Mouse (Mus musculus) hindbrain, embryonic 15.5 days (tissue): Measurements from ENCODE around the gene Gm49388. TPM values are rescaled to one million over a fixed set of nuclear protein-coding genes. Genes with fewer than 3 reads are reported as not detected.

Experiments used
- ATAC-seq: fragments of 200-750 bp; cut with Nextera tagmentation; 2 replicates; pipeline ENCODE4 v1.8.0; 2017; ENCODE audit warnings: low read depth, moderate number of reproducible peaks, moderate TSS enrichment; ENCODE audit not compliant: low FRiP score
- H3K27ac ChIP-seq: fragments of 300-500 bp; sonication (generic); replicated peaks from 2 replicates; pipeline ENCODE4 v1.5.1; 2015; ENCODE audit warnings: mild to moderate bottlenecking, inconsistent platforms
- H3K27me3 ChIP-seq: fragments of 300-500 bp; sonication (generic); 2 replicates; pipeline ENCODE4 v1.6.1; 2015; ENCODE audit warnings: control low read depth, inconsistent platforms
- H3K36me3 ChIP-seq: fragments of 300-500 bp; sonication (generic); 2 replicates; pipeline ENCODE4 v1.6.1; 2015; ENCODE audit warnings: control low read depth, inconsistent platforms
- H3K4me1 ChIP-seq: fragments of 300-500 bp; sonication (generic); replicated peaks from 2 replicates; pipeline ENCODE4 v1.6.1; 2015; ENCODE audit warnings: control low read depth, inconsistent platforms
- H3K4me2 ChIP-seq: fragments of 300-500 bp; sonication (generic); 2 replicates; pipeline ENCODE4 v1.6.1; 2015; ENCODE audit warnings: moderate library complexity, mild to moderate bottlenecking, inconsistent platforms
- H3K4me3 ChIP-seq: fragments of 300-500 bp; sonication (generic); 2 replicates; pipeline ENCODE4 v1.5.1; 2015; ENCODE audit warnings: mild to moderate bottlenecking, inconsistent platforms
- H3K9ac ChIP-seq: fragments of 300-500 bp; sonication (generic); 2 replicates; pipeline ENCODE4 v1.6.1; 2015; ENCODE audit warnings: inconsistent platforms
- H3K9me3 ChIP-seq: fragments of 300-500 bp; sonication (generic); 2 replicates; pipeline ENCODE4 v1.6.1; 2016; ENCODE audit warnings: control low read depth, inconsistent platforms
- WGBS: fragments of 180-500 bp; shearing (Covaris S2); methylation state at CpG from one replicate; pipeline ENCODE4 v1.1.7; 2015; 5-methylcytosine and 5-hydroxymethylcytosine counted together
- polyA plus RNA-seq: library from polyadenylated mRNA; unstranded; fragments of >200 nt; fragmentation: Nextera tagmentation; extraction: Ambion mirVana; gene quantifications from 2 replicates; pipeline ENCODE4 v1.2.1, GENCODE M21; 2015

Gm49388 gene
- polyA plus RNA-seq, 1 experiment from 2014 or later, result not detected

DNA sequence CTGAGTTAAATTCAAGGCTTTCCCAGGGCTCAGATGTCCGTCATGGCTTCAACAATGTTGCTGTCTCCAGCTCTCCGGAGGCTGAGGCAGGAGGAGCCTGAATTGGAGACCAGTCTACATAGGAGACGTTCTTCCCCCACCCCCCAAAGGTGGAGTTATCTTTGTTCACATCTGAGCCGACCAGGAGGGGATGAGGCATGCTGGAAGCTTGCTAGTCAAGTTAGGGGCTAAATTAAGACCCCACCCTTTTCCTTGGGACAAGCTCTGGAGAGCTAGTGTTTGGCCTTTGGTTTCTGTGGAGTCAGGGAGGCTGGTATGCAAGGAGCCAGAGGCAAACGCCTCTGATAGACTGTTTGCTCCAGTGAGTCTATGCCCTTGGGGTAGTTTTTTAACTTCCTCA, 32.2 kb upstream of the Gm49388 start:
- Histone ChIP-seq H3K4me1 (peaks cover 31% of the 10 kb centered on the region), H3K9me3 (no peaks in the 10 kb centered on the region), H3K36me3 (peaks cover 84% of the 10 kb centered on the region), H3K4me3 (no peak overlapping the region), H3K27ac (no peak overlapping the region), H3K27me3 (no peaks in the 10 kb centered on the region), H3K4me2 (no peak overlapping the region), H3K9ac (no peak overlapping the region)
- ATAC-seq, result no peak
- 86% methylated on average over 5 of the region's 5 CpGs for WGBS

DNA sequence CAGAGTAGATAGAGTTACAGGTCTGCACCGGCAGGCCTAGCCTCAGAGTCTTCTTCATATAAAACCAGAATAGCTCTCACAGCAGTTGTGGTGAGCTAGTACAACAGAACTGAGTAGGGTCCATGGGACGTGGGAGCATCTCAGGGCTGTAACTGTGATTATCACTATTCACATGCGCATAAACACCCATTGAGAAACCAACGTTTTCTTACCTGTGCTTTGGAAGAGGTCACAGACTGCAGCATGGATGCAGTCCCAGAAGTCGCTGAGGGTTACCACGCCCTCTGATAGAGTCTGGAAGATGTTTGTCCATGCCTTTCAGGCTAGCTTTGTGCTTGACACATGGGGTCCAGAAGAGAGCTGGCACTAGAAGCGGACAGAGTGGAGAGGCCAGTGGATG, 31.7 kb upstream of the Gm49388 start:
- WGBS, result 92% methylated on average over 7 of the region's 7 CpGs
- no peak for ATAC-seq
- Histone ChIP-seq H3K4me3 (no peak overlapping the region), H3K4me2 (no peak overlapping the region), H3K27ac (no peak overlapping the region), H3K27me3 (no peaks in the 10 kb centered on the region), H3K9me3 (no peaks in the 10 kb centered on the region), H3K9ac (no peak overlapping the region), H3K36me3 (peaks cover 81% of the 10 kb centered on the region), H3K4me1 (peaks cover 28% of the 10 kb centered on the region)

DNA sequence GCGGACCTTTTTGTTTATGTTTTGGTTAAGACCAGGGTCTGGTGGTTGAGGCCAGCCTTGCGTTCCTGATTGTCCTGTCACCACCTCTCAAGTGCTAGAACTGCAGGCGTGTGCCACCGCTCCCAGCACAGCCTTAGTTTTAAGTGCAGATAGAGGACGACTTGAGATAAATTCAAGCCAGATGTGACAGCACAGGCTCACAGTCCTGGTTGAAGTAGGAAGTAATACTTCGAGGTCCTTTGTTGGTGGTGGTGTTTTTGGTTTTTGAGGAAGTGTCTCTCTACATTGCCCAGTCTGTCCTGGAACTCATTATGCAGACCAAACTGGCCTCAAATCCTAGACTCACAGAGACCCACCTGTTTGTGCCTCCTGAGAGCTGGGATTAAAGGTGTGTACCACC, 25.7 kb upstream of the Gm49388 start:
- Histone ChIP-seq H3K27me3 (no peaks in the 10 kb centered on the region), H3K4me3 (no peak overlapping the region), H3K4me1 (peaks cover 14% of the 10 kb centered on the region; the same call in 1 of the 2 replicates), H3K27ac (no peak overlapping the region), H3K9ac (no peak overlapping the region), H3K9me3 (no peaks in the 10 kb centered on the region), H3K4me2 (no peak overlapping the region), H3K36me3 (peaks cover 65% of the 10 kb centered on the region)
- ATAC-seq, result no peak
- 83% methylated on average over 6 of the region's 6 CpGs for WGBS

DNA sequence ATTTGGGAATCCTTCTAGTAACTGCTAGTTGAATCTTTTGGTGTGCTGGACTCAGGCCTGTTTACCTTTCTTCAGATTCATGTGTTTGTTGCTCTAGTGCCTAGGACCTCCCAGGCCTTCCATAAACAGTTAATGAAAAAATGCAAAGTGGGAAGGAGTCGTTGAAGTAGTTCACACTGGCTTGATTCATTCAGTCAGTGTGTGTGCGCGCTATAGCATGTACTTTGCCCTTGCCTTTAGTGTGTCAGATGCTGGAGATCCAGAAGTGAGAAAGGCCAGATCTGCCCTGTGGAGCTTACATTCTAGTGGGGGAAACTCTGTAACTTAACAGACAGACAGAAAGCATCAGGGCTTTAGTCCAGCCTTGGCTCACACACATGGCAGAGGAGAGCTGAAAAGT, 24.9 kb upstream of the Gm49388 start:
- WGBS, result 86% methylated on average over 3 of the region's 3 CpGs
- H3K9me3 ChIP-seq, result no peaks in the 10 kb centered on the region
- no peak overlapping the region for H3K4me2 ChIP-seq
- H3K27me3 ChIP-seq, result no peaks in the 10 kb centered on the region
- peaks cover 14% of the 10 kb centered on the region; the same call in 1 of the 2 replicates for H3K4me1 ChIP-seq
- H3K27ac ChIP-seq, result no peak overlapping the region
- no peak for ATAC-seq
- H3K9ac ChIP-seq, result no peak overlapping the region
- no peak overlapping the region for H3K4me3 ChIP-seq
- H3K36me3 ChIP-seq, result peaks cover 66% of the 10 kb centered on the region

DNA sequence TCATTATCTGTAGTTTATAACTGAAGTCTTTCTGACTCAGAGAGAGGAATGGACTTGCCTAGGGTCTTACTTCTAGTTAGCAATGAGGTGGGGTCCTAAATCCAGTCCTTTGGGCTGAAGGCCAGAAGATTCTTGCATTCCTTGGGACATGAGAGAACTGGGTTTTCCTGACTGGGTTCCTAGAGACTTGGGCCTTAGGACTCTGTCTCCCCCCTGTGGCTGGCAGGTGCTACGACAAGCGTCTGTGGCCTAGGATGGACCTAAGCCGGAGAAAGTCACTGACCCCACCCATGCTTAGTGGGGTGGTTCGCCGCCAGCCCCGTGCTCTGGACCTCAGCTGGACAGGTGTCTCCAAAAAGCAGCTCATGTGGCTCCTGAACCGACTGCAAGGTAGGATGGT, 24.4 kb upstream of the Gm49388 start:
- Histone ChIP-seq H3K36me3 (peaks cover 71% of the 10 kb centered on the region), H3K27me3 (no peaks in the 10 kb centered on the region)

DNA sequence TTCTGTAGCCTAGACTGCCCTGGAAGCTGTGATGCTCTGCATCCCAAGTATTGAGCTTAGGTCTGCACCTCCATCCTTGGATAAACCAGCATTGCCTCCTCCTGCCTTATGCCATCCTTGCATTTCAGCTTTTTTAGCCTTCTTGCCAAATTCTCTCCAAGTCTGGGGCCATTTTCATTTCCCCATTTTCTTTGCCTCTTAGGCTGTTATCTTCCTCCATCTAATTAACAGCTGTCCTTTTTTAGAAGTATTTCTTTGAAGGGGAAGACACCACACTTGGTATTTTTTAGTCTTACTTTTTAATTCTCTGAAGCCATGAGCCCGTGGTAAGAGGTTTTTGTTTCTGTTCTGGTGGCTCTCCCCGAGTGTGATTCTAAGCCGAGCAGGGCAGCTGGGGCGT, 21.8 kb upstream of the Gm49388 start:
- Histone ChIP-seq H3K9me3 (no peaks in the 10 kb centered on the region), H3K4me2 (no peak overlapping the region), H3K4me1 (peaks cover 3% of the 10 kb centered on the region), H3K27ac (no peak overlapping the region), H3K27me3 (no peaks in the 10 kb centered on the region), H3K9ac (no peak overlapping the region), H3K4me3 (no peak overlapping the region), H3K36me3 (peaks cover 73% of the 10 kb centered on the region)
- ATAC-seq, result no peak
- 91% methylated on average over 4 of the region's 4 CpGs for WGBS

More for the DNA sequence above, 24.4 kb upstream of the Gm49388 start:
- Histone ChIP-seq H3K4me2 (no peak overlapping the region), H3K4me3 (no peak overlapping the region), H3K9me3 (no peaks in the 10 kb centered on the region), H3K27ac (no peak overlapping the region), H3K4me1 (peaks cover 9% of the 10 kb centered on the region; the same call in 1 of the 2 replicates), H3K9ac (no peak overlapping the region)
- ATAC-seq, result no peak
- 43% methylated on average over 7 of the region's 7 CpGs for WGBS

DNA sequence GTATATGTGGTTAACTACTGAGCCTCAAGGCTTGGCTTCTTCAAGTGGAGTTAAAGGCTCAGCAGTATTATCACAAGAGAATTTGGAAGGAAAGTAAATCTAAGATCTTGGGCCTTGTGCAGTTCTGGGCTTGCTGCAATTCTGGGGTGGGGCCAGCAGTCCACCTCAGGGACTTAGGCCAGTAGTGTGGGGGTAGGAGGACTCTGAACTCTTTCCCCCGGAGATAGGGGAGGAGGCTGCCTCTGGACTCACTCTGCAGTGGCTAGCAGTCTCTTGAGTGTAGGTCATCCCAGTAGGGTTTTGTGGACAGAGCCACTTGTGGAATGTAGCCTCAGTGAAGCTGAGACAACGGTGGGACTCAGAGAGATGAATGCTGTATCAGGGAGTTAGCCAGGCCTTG, 19.7 kb upstream of the Gm49388 start:
- no peak overlapping the region for H3K27ac ChIP-seq
- WGBS, result 93% methylated on average over 2 of the region's 2 CpGs
- H3K27me3 ChIP-seq, result no peaks in the 10 kb centered on the region
- no peak overlapping the region for H3K9ac ChIP-seq
- no peak for ATAC-seq
- H3K4me2 ChIP-seq, result no peak overlapping the region
- H3K36me3 ChIP-seq, result peaks cover 63% of the 10 kb centered on the region
- peaks cover 24% of the 10 kb centered on the region for H3K4me1 ChIP-seq
- H3K9me3 ChIP-seq, result no peaks in the 10 kb centered on the region
- no peak overlapping the region for H3K4me3 ChIP-seq

DNA sequence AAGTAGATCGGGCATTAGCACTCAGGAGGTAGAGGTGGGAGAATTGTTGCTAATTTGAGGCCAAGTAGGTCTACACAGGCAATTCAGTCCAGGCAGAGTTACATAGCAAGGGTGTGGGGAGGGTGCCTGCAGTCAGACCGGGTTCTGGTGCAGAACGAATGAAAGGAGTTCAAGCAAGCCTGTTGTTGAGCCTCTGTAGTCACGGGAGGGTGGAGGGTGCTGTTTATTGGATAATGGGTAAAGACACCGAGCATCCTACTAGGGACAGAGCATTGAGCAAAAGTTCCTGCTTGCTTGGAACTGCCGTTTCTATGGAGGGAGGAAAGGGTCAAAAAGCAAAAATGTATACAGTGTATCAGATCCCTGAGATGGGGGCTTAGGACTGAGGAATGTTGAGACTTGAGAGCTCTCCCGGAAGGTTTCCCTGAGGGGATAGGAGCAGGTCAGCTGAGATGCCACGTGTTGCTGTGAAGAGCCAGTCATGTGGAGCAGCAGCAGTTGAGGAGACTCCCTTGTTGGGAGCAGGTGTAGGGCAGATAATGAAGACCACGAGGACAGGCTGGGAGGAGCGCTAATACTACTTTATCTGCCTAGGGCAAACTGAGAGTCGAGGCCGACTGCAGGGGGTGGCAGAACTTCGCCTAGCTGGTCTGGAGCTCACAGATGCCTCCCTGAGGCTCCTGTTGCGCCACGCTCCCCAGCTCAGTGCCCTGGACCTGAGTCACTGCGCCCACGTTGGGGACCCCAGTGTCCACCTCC, 18.4 kb upstream of the Gm49388 start:
- H3K36me3 ChIP-seq, result peaks cover 55% of the 10 kb centered on the region

DNA sequence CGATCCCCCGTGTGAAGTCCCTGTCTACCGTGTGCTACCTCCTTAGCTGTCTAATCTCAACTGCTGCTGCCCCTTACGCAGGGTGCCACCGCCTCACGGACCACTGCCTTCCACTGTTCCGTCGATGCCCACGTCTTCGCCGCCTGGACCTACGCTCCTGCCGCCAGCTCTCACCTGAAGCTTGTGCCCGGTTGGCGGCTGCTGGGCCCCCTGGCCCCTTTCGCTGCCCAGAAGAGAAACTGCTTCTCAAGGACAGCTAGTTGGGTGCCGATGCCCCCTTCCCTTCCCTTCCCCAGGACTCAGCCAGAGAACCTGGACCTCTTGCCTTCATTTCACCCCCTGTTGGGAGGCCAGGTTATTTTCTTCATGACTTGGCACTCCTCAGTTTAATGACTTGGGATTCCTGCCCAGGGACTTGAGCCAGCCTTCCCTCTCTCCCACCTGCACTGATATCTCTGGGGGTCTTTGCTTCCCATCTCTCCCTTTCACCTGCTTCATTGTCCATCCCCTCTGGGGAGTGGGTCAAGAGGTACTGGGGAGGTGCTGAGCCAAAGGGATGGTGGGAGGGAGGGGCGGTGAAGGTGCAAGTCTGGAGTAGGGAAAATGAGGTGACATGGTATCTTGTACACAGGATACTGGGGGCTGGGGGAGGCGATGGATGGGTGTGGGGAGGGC, 17.6 kb upstream of the Gm49388 start:
- 94% methylated on average over 19 of the region's 19 CpGs for WGBS
- Histone ChIP-seq H3K4me1 (peaks cover 27% of the 10 kb centered on the region), H3K27ac (no peak overlapping the region), H3K4me2 (no peak overlapping the region), H3K27me3 (no peaks in the 10 kb centered on the region), H3K9me3 (no peaks in the 10 kb centered on the region), H3K4me3 (no peak overlapping the region), H3K36me3 (peaks cover 49% of the 10 kb centered on the region), H3K9ac (no peak overlapping the region)
- no peak for ATAC-seq

More for the DNA sequence above, 18.4 kb upstream of the Gm49388 start:
- ATAC-seq, result no peak
- H3K9me3 ChIP-seq, result no peaks in the 10 kb centered on the region
- H3K4me3 ChIP-seq, result no peak overlapping the region
- peaks cover 27% of the 10 kb centered on the region for H3K4me1 ChIP-seq
- H3K27ac ChIP-seq, result no peak overlapping the region
- WGBS, result 80% methylated on average over 17 of the region's 17 CpGs
- no peak overlapping the region for H3K9ac ChIP-seq
- no peaks in the 10 kb centered on the region for H3K27me3 ChIP-seq
- no peak overlapping the region for H3K4me2 ChIP-seq

DNA sequence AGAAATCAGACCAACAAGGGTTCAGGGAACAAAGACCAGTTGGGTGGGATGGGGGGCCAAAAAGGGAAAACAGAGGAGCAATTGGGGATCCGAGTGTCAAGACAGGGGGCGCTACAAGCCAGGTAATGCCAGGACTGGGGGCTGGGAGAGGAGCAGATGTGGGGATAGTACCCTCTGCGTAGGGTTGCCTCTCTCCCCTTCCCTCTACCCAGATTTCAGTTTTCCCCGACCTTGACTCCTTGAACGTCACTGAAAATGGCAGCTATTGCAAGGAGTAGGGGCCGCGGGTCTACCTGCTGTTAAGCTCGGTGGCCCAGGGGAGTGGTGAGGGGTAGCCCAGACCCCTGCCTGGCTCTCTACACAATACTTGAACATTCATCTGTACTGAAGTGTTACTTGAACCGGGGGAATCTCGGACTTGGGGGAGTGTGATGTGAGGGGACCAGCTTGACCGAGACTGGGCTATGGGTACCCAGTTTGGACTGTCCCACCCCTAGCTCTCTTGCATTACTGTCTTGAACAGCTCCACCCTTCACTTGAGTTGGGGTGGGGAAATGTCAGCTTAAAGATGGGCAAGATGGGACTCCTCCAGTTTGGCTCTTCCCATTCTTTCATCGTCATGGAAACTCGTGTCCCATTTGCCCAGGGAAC, 16.9 kb upstream of the Gm49388 start:
- Histone ChIP-seq H3K4me1 (peaks cover 27% of the 10 kb centered on the region), H3K36me3 (peaks cover 44% of the 10 kb centered on the region), H3K27me3 (no peaks in the 10 kb centered on the region), H3K4me2 (no peak overlapping the region), H3K9ac (no peak overlapping the region), H3K27ac (peak overlapping the region; percentile 9), H3K9me3 (no peaks in the 10 kb centered on the region), H3K4me3 (no peak overlapping the region; the same call in 1 of the 2 replicates)
- WGBS, result 46% methylated on average over 13 of the region's 13 CpGs
- no peak; the same call in 1 of the 2 replicates for ATAC-seq

DNA sequence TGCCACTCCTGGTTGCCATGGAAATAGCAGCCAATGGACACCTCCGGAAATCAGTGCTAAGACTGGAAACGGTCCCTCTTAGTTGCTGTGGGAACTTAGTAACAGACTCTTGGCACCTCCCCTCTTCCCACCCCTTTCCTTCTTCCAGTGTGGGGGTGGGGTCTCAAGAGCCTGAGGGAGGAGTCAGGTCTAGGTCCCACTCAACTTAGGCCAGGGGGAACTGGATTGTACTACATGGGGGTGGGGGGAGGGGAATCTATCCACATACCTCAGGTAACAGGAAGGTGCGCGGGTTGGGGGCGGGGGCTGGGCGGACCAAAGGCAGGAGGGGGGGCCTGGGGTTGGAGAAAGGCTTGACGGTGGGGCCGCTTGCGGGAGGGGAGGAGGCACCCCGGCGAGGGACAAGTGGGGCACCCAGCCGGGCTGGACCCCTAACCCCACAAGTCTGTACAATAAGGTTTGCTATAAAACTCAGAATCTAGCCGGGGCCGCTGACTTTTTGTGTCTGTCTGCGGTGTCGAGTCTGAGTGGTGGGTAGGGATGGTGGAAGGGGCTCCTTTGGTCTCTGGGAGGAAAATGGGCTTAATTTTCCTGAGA, 16.3 kb upstream of the Gm49388 start:
- Histone ChIP-seq H3K9ac (peak overlapping the region; percentile 17; the same call in 1 of the 2 replicates), H3K4me1 (peaks cover 27% of the 10 kb centered on the region), H3K27ac (peak overlapping the region; percentile 80), H3K27me3 (no peaks in the 10 kb centered on the region), H3K4me2 (peak overlapping the region; percentile 66), H3K36me3 (peaks cover 38% of the 10 kb centered on the region), H3K9me3 (no peaks in the 10 kb centered on the region), H3K4me3 (peak overlapping the region; percentile 42)
- peak; percentile 87 for ATAC-seq
- WGBS, result under 1% methylated on average over 15 of the region's 16 CpGs

DNA sequence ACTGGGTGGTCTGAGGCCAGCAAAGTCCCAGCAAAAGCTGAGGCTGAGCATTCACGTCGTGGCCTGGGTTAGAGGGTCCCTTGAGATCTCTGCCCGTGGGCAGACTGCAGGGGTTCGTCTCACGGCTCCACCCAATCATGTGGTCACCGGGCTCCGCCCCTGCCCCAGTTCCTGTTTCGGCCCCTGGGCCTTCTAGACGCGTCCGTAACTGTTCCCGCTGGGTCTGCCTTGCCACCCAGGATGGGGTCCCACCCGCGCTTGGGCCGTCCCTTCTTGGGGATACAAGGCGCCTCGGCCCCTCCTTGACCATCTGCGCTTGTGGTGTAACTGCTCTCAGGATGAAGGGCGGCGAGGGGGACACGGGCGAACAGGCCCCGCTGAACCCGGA, 15.8 kb upstream of the Gm49388 start, which contains the start of gene Orai3:
Gene Orai3 (plus strand): TSS at position 165 of the 388 bp plus-strand sequence.
- Histone ChIP-seq H3K4me1 (peaks cover 27% of the 10 kb centered on the region), H3K9me3 (no peaks in the 10 kb centered on the region), H3K27ac (peak within 1 kb of the TSS; percentile 80), H3K27me3 (no peaks in the 10 kb centered on the region), H3K4me2 (peak within 1 kb of the TSS; percentile 66), H3K36me3 (peaks cover 33% of the 10 kb centered on the region), H3K9ac (peak within 1 kb of the TSS; percentile 53), H3K4me3 (peak within 1 kb of the TSS; percentile 42)
- under 1% methylated on average over 24 of the region's 24 CpGs for WGBS
- ATAC-seq, result peak; percentile 53
